Mouse (Mus musculus): Measurements from ENCODE around the gene Pnpla1.
A peak's percentile ranks its signal among the peaks of the same experiment; 100 is the strongest.
"Not testable (repeated sequence)": the region's sequence is repeated elsewhere in the genome, so short reads cannot be mapped to it uniquely, and the experiment has no call there.

The Pnpla1 gene

GRCm38 (mm10) chr17:28858205-28858604, at the start of gene Pnpla1:
Gene Pnpla1 (plus strand): TSS chr17:28858411.
- DNase-seq, result no peak

- no peak for DNase-seq
Measured at GRCm38 (mm10) chr17:28808714-28809113, 49.5 kb upstream of the Pnpla1 start.

- DNase-seq, result no peak
Measured at GRCm38 (mm10) chr17:28809175-28809831, 48.9 kb upstream of the Pnpla1 start.

- DNase-seq, result no peak
Measured at GRCm38 (mm10) chr17:28812345-28812744, 45.9 kb upstream of the Pnpla1 start.

- DNase-seq, result no peak
Measured at GRCm38 (mm10) chr17:28814529-28815097, 43.6 kb upstream of the Pnpla1 start.

GRCm38 (mm10) chr17:28815384-28816004, 42.7 kb upstream of the Pnpla1 start:
- DNase-seq, result no peak

GRCm38 (mm10) chr17:28816326-28816725, 41.9 kb upstream of the Pnpla1 start:
- DNase-seq, result not testable (repeated sequence)

GRCm38 (mm10) chr17:28816875-28817811, 41.1 kb upstream of the Pnpla1 start:
- DNase-seq, result no peak

GRCm38 (mm10) chr17:28820189-28820588, 38.0 kb upstream of the Pnpla1 start:
- DNase-seq, result no peak

- peak; percentile 59 for DNase-seq
Measured at GRCm38 (mm10) chr17:28823004-28823745, 35.0 kb upstream of the Pnpla1 start.

GRCm38 (mm10) chr17:28823749-28824148, 34.5 kb upstream of the Pnpla1 start:
- no peak for DNase-seq

GRCm38 (mm10) chr17:28824896-28825295, 33.3 kb upstream of the Pnpla1 start:
- peak; percentile 47 for DNase-seq

- DNase-seq, result no peak
Measured at GRCm38 (mm10) chr17:28825359-28826041, 32.7 kb upstream of the Pnpla1 start.

GRCm38 (mm10) chr17:28827665-28828231, 30.5 kb upstream of the Pnpla1 start:
- DNase-seq, result no peak

GRCm38 (mm10) chr17:28829120-28829519, 29.1 kb upstream of the Pnpla1 start:
- no peak for DNase-seq

GRCm38 (mm10) chr17:28831065-28831464, 27.1 kb upstream of the Pnpla1 start:
- DNase-seq, result no peak

GRCm38 (mm10) chr17:28832040-28832439, 26.2 kb upstream of the Pnpla1 start:
- no peak for DNase-seq

- no peak for DNase-seq
Measured at GRCm38 (mm10) chr17:28832875-28833274, 25.3 kb upstream of the Pnpla1 start.

- DNase-seq, result no peak
Measured at GRCm38 (mm10) chr17:28834676-28835075, 23.5 kb upstream of the Pnpla1 start.

- no peak for DNase-seq
Measured at GRCm38 (mm10) chr17:28837840-28838239, 20.4 kb upstream of the Pnpla1 start.

GRCm38 (mm10) chr17:28841947-28842346, 16.3 kb upstream of the Pnpla1 start:
- not testable (repeated sequence) for DNase-seq

All from layer of hippocampus, adult 9-11 months (tissue).